Mouse (Mus musculus) midbrain, embryonic 14.5 days (tissue): Measurements from ENCODE around the gene Ap4s1. TPM values are rescaled to one million over a fixed set of nuclear protein-coding genes. Genes with fewer than 3 reads are reported as not detected.

Experiments
- ATAC-seq: fragments of 200-750 bp; cut with Nextera tagmentation; 2 replicates; pipeline ENCODE4 v1.8.0; 2017; ENCODE audit warnings: moderate number of reproducible peaks, moderate library complexity; ENCODE audit not compliant: low FRiP score, low TSS enrichment
- DNase-seq: peaks from one replicate; pipeline ENCODE4 v3.0.0-alpha.2; 2015
- H3K27ac ChIP-seq: fragments of 300-500 bp; sonication (generic); replicated peaks from 2 replicates; pipeline ENCODE4 v1.5.1; 2014; ENCODE audit warnings: mild to moderate bottlenecking, low read depth, low read length, moderate library complexity
- H3K27me3 ChIP-seq: fragments of 300-500 bp; sonication (generic); 2 replicates; pipeline ENCODE4 v1.6.1; 2014; ENCODE audit warnings: low read length, control low read depth, mixed read lengths; ENCODE audit not compliant: control insufficient read depth, insufficient read depth
- H3K36me3 ChIP-seq: fragments of 300-500 bp; sonication (generic); 2 replicates; pipeline ENCODE4 v1.6.1; 2014; ENCODE audit warnings: low read length, control low read depth; ENCODE audit not compliant: control insufficient read depth, insufficient read depth
- H3K4me1 ChIP-seq: fragments of 300-500 bp; sonication (generic); 2 replicates; pipeline ENCODE4 v1.6.1; 2014; ENCODE audit warnings: mild to moderate bottlenecking, antibody characterized with exemption, low read length, control low read depth; ENCODE audit not compliant: control insufficient read depth, insufficient read depth
- H3K4me2 ChIP-seq: fragments of 300-500 bp; sonication (generic); 2 replicates; pipeline ENCODE4 v1.6.1; 2014; ENCODE audit warnings: mild to moderate bottlenecking, low read length, moderate library complexity
- H3K4me3 ChIP-seq: fragments of 300-500 bp; sonication (generic); replicated peaks from 2 replicates; pipeline ENCODE4 v1.5.1; 2014; ENCODE audit warnings: low read depth, low read length
- H3K9ac ChIP-seq: fragments of 300-500 bp; sonication (generic); replicated peaks from 2 replicates; pipeline ENCODE4 v1.6.1; 2014; ENCODE audit warnings: mild to moderate bottlenecking, low read length, moderate library complexity
- H3K9me3 ChIP-seq: fragments of 300-500 bp; sonication (generic); 2 replicates; pipeline ENCODE4 v1.6.1; 2016; ENCODE audit warnings: low read length, control low read depth, mixed read lengths; ENCODE audit not compliant: control insufficient read depth
- WGBS: fragments of 180-500 bp; shearing (Covaris S2); extraction: QIAGEN DNeasy Blood & Tissue Kit; methylation state at CpG from one replicate; pipeline ENCODE4 v1.1.7; 2014; 5-methylcytosine and 5-hydroxymethylcytosine counted together
- polyA plus RNA-seq: library from polyadenylated mRNA; unstranded; fragments of >200 nt; fragmentation: Nextera tagmentation; extraction: Ambion mirVana; gene quantifications from 2 replicates; pipeline ENCODE4 v1.2.1, GENCODE M21; 2014

Ap4s1 gene
- polyA plus RNA-seq, 1 experiment from 2014 or later: 53.9 TPM

GRCm38 (mm10) chr12:51768702-51769101, 77.9 kb downstream of the Ap4s1 start:
- Histone ChIP-seq H3K4me2 (no peak overlapping the region), H3K9ac (no peak overlapping the region), H3K27ac (no peak overlapping the region), H3K36me3 (peaks cover 59% of the 10 kb centered on the region), H3K4me3 (no peak overlapping the region), H3K27me3 (no peaks in the 10 kb centered on the region), H3K4me1 (no peaks in the 10 kb centered on the region), H3K9me3 (no peaks in the 10 kb centered on the region)
- 97% methylated on average over 15 of the region's 15 CpGs for WGBS
- no peak for ATAC-seq
- no peak for DNase-seq

GRCm38 (mm10) chr12:51784842-51785241, 94.0 kb downstream of the Ap4s1 start:
- Histone ChIP-seq H3K9ac (no peak overlapping the region), H3K4me3 (no peak overlapping the region), H3K4me2 (no peak overlapping the region), H3K36me3 (peaks cover 92% of the 10 kb centered on the region), H3K27ac (no peak overlapping the region), H3K4me1 (no peaks in the 10 kb centered on the region), H3K9me3 (no peaks in the 10 kb centered on the region), H3K27me3 (no peaks in the 10 kb centered on the region)
- DNase-seq: peak; percentile 35
- 91% methylated on average over 7 of the region's 7 CpGs for WGBS
- no peak for ATAC-seq

Other genes with a start within 250 kb of the Ap4s1 start
- gene Coch, start 97.7 kb upstream of the Ap4s1 start, polyA plus RNA-seq: 14.7 and 17.3 TPM in 2 replicates
- 43.9 and 51.5 TPM in 2 replicates for gene Strn3, start 864 bp downstream of the Ap4s1 start, polyA plus RNA-seq
- gene Hectd1, start 138.5 kb downstream of the Ap4s1 start, polyA plus RNA-seq: 41.9 and 47.5 TPM in 2 replicates